Mouse (Mus musculus) large intestine, adult 2 months (tissue): Measurements from ENCODE around the gene Cnnm2. TPM values are rescaled to one million over a fixed set of nuclear protein-coding genes. Genes with fewer than 3 reads are reported as not detected.

Experiments used
- DNase-seq: peaks from one replicate; pipeline ENCODE4 v3.0.0-alpha.2; 2012; ENCODE audit warnings: low read depth, low spot score
- WGBS: fragments of 180-500 bp; shearing (Covaris S2); methylation state at CpG from one replicate; pipeline ENCODE4 v1.1.7; 2018; 5-methylcytosine and 5-hydroxymethylcytosine counted together
- polyA plus RNA-seq: library from polyadenylated mRNA; depleted of rRNA; stranded (reverse); fragments of >200 nt; gene quantifications from 2 replicates; pipeline ENCODE4 v1.2.3, GENCODE M21; 2012; rRNA removed

The Cnnm2 gene
- polyA plus RNA-seq, 1 experiment, result 3.3 TPM

DNA sequence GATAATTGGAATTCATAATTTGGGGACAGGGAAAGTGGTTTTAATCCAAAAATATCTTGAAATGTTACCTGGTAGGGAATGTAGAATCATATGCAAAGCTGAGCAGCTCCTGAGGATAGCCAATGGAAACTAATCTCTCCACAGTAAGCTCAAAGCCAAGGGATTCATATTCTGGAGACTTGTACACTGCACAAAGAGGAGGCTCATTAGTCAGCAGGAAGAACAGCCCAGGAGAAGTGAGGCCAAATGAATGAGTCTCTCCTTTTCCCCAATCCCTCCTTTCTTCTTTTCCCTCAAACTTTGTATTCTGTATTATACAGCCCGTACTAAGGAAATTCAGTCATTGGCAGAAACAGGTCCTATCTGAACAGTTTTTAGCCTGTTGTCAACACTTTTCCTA is 143.5 kb downstream of the Cnnm2 start:
- 95% methylated on average over 1 of the region's 1 CpGs for WGBS
- DNase-seq, result no peak

DNA sequence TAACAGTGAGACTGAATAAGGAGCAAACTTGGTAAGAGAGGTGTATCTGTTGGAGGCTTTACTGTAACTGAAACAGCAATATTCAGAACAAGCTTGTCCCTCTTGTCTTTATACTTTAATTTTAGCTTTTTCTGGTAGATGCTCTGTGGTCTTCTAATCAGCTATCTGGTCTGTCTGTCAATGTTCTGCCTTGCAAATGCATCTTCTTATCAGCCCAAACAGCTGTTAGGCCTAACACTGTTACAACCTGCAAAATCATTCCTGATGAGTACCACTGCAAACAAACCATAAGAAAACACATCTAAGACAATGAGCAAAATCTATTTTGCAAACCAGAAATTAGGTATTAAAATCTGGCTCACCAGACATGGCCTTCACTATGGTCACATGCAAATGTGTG is 144.0 kb downstream of the Cnnm2 start:
- DNase-seq, result no peak

DNA sequence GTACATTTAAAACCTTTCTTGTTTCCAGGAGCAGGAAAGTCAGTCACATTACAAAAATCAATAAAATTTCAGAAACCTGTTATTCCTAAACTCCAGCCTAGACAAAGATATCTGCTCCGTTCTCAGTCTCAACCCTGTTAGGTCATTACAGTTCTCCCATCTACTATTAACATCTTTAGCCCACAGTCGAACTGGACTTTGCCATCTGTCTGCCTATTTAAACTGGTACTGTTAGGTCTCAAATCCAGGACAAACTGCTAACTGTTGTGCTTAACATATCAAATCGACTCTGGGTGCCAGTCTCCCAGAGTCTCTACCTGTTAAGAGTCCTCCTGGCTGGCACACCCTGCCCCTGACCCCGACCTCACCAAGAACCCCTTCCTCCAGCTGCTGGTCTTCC is 144.6 kb downstream of the Cnnm2 start:
- 67% methylated on average over 4 of the region's 4 CpGs for WGBS
- DNase-seq, result no peak

DNA sequence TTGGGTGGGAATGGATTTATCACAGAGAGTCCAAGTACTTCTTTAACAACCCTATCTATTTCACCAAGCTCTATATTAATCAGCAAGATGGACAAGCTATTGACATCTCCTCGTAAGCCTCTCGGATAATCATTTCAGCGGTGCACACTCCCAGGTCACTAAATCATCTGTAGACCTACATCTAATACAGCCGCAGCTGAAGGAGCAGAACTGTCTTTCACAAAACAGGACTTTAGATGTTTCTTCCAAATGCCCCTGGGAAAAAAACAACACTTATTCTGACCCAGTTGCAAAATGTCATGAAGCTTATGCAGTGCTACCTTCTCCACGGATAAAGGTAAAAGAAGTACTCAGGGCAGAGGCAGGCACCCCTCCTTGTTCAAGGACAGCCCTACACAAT is 146.8 kb downstream of the Cnnm2 start:
- no peak for DNase-seq
- 92% methylated on average over 5 of the region's 5 CpGs for WGBS

DNA sequence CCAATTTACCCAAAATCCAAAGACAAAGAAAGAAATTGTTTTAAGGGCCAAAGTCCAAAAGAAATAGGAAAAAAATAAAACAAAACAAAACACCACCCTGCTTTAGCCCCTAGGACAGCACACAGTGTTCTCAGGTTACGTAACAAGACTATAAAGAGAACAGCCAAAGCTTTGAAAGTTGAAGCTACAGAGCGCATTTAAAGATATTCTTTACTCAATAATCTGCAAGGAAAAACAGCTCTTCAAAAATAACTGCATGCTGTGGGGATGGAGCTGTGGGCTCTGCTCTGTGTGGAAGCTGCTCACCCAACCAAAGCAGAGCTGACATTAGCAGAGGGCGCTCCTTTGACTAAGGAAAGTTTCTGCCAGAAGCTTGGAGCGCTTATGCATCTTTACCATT is 147.6 kb downstream of the Cnnm2 start:
- no peak for DNase-seq
- WGBS, result 65% methylated on average over 4 of the region's 4 CpGs

DNA sequence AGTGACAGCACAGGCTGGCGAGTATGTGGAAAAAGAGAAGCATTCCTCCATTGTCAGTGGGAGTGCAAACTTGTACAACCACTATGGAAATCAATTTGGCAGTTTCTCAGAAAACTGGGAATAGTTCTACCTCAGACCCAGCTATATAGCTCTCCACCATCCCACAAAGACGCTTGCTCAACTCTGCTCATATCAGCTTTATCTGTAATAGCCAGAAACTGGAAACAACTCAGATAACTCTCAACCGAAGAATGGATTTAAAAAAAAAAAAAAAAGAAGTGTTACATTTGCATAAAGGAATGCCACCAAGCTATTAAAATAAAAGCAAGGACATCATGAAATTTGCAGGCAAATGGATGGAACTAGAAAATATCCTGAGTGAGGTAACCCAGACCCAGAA is 150.1 kb downstream of the Cnnm2 start:
- DNase-seq, result no peak
- 80% methylated on average over 3 of the region's 3 CpGs for WGBS

DNA sequence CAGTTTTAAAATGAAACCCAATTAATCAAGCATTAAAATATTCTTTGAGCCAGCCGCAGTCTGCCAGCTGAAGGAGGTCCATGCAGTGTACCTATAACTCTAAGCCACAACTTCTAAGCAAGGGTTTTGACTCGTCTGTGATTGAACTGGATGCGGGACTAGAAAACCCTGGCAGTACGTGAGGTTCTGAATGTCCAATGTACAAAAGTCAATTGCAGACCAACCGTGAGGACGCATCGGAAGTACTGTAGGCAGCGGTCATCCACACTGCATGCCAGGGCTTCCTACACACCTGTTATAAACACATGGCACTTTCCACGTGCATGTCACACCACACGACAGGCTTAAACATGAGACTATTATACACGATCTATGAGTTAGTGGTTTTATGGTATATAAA is 152.2 kb downstream of the Cnnm2 start:
- WGBS, result 94% methylated on average over 11 of the region's 11 CpGs
- no peak for DNase-seq

DNA sequence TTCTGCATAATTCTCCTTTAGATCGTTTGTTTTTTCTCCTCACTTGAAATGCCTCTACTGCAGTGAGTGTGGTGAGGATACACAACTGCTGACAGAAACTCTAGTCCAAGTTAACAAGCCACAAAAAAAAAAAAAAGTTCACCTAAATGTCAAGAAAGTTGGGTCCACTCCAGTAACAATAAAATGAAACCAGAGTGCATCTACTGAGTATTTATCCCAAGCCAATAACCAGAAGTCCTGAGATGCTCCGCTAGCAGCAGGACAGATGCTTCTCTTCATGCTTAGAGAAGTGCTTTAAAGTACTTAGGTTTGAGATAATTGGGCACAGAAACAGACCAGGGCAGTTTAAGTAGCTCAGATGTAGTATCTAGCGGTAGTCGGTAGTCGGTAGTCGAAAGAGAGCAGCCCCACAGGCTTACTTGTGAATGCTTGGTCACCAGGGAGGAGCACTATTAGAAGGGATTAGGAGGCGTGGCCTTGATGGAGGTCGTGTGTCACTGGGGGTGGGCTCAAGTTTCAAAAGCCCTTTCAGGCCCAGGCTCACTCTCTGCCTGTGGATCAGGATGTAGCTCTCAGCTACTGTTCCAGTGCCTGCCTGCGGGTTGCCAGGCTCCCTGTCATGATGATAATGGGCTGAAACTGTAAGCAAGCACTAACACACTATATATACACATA is 154.1 kb downstream of the Cnnm2 start:
- DNase-seq, result no peak

DNA sequence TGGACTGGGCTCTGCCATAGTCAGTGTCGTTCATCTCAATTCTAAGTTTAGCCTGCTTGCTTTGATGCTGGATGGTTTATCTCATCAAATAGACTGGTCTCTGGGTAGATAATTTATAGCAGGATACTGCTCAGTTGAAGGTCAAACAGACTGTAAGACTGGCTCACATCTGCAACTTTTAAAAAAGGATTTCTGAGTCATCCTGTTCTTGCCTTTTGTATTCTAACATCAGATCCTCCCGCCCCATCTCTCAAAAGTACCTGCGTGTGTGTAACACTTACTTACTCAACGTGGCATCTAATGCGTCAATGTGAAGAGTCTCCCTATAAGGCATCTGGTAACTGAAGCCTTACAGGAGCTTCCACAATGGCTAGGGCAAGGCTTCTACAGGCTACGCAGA is 159.2 kb downstream of the Cnnm2 start:
- DNase-seq, result no peak
- 84% methylated on average over 6 of the region's 6 CpGs for WGBS

More for the DNA sequence above, 154.1 kb downstream of the Cnnm2 start:
- 65% methylated on average over 9 of the region's 9 CpGs for WGBS

DNA sequence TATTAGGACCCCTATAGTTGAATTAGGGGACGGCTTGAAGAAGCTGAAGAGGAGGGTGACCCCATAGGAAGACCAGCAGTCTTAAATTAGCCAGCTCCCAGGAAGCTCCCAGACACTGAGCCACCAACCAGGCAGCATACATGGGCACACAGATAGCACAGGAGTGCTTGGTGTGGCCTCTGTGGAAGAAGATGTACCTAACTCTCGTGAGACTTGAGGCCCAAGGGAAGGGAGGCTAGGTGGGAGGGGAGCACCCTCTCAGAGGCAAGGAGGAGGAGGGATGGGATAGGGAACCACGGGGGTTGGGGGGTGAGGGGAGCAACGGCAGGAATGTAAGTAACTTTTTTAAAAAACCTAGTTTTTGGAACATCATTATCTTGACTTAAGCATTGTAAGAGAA is 165.0 kb downstream of the Cnnm2 start:
- DNase-seq, result no peak
- WGBS, result 59% methylated on average over 4 of the region's 4 CpGs

DNA sequence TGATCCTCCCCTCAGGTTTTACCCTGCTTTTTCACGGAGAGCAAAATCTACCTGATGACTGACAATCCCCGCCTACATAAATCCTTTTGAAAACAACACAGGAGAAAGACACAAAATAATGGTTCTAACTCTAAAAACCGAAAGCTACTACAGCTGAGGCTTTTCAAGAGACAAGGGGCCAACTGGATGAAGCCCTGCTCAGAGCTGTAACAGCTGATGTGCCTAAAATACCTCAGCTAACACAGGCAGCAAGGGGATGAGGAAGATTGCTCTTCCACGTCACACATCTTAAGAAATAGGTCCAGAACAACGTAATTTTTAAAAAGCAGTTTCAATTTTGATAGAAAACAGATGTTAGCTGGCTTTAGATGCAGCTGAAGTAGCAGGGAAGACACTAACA is 165.6 kb downstream of the Cnnm2 start:
- DNase-seq, result no peak
- 52% methylated on average over 5 of the region's 5 CpGs for WGBS

DNA sequence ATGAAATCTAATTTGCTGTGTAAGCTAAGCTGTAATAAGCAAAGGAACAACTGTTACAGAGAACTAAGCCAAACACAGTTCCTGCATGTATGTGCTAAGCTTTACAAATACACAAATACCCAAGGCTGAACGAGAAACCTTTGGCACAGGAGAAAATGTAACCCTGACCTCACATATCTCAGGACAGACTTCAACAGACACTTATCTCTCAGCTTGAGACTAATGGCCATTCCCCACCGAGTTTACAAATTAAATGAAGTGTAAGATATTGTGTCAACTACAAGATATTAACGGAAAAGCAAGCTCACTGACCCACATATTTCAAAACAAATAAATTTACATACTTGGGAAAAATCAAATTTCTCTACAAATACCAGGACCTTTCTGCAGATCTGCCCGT is 166.7 kb downstream of the Cnnm2 start:
- DNase-seq, result no peak
- WGBS, result 63% methylated on average over 4 of the region's 4 CpGs

DNA sequence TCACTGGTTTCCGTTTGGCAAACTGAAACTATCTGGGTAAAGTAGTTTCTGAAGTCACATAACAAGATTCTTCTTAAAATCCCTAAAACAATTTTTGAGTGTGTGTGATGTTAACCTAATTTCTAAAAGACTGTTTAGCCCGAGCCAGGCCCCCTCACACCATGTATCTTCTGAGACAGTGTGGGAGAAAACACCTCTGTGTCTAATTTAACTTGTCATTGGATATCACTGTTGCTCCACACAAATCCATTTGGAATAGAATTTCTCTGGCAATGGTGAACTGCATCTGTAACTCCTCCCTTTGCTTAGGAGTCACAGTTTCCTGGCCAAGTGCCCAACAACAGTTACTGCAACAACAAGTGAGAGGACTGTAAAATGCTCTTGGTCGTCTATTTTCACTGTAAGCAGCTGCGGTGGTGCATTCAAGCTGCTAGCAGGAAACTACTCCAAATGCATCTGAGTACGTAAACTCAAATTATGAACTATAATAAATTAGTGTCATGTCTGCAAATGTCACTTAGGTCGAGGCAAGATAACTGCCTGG is 167.7 kb downstream of the Cnnm2 start:
- WGBS, result 19% methylated on average over 6 of the region's 6 CpGs
- peak; percentile 57 for DNase-seq

Other genes with a start within 250 kb of the Cnnm2 start
- 5.6 and 7.6 TPM in 2 replicates for gene Arl3, start 188.4 kb upstream of the Cnnm2 start, polyA plus RNA-seq
- gene Sfxn2, start 188.2 kb upstream of the Cnnm2 start, polyA plus RNA-seq, result 1.7 and 1.8 TPM in 2 replicates
- 35.5 and 41.8 TPM in 2 replicates for gene Wbp1l, start 162.5 kb upstream of the Cnnm2 start, polyA plus RNA-seq
- gene Cyp17a1, start 88.4 kb upstream of the Cnnm2 start, polyA plus RNA-seq, result 0.25 and 0.82 TPM in 2 replicates
- gene Borcs7, start 71.7 kb upstream of the Cnnm2 start, polyA plus RNA-seq, result 3.5 and 5.0 TPM in 2 replicates
- 19.9 and 25.9 TPM in 2 replicates for gene As3mt, start 54.1 kb upstream of the Cnnm2 start, polyA plus RNA-seq